In genomic region chr6:17059501-17059900, GRCm38 (mm10) we compare ENCODE assay signal across 25 mouse cellular contexts. TPM values are rescaled to one million over a fixed set of nuclear protein-coding genes. Genes with fewer than 3 reads are reported as not detected.
A peak's percentile ranks its signal among the peaks of the same experiment; 100 is the strongest.
DNase-seq lines count a peak whose midpoint lies in the region; ATAC-seq and TF ChIP-seq lines count a peak whose summit lies in the region.
"Had no signal": no experiment of that assay in that cellular context is flagged by ENCODE, and none has a peak within 500 bp of the region (broad histone marks: within the 10 kb centered on the region; RNA-seq: fewer than 3 reads in every experiment).

No protein-coding gene starts in this region.

- H3K27me3 ChIP-seq in liver, postnatal 0 days (ENCODE audit: insufficient read depth, low read length), result no peaks in the 10 kb centered on the region
- H3K27me3 ChIP-seq: megakaryocyte, embryonic 14.5 days; stomach, embryonic 15.5 days had no signal

- TF ChIP-seq CTCF in liver, postnatal 0 days (IDR thresholded peaks at IDR 0.05; ENCODE audit: low read depth), result no peak

- peak; percentile 17 for DNase-seq in liver, postnatal 0 days
- no peak for DNase-seq in liver
- peak; percentile 68 for DNase-seq in kidney, adult 9 months
- peak; percentile 54 for DNase-seq in kidney, postnatal 14 days
- no peak for DNase-seq in ovary, postnatal 14 days (ENCODE audit: low spot score)
- DNase-seq in spleen, postnatal 14 days (ENCODE audit: low spot score in 2 of 2), result no peak
- DNase-seq in cerebellum, postnatal 36 days, result no peak
- DNase-seq: adrenal gland, adult 2 months; B cell, adult 2 months; cerebellum, adult 11-12 months; cerebellum, postnatal 10 days; forebrain, postnatal 0 days; gastrocnemius, postnatal 36 days; heart, postnatal 4 days; layer of hippocampus, adult 9-11 months; lung, adult 2 months; lung, postnatal 14 days; retina, postnatal 1 day; thymus, adult 18-20 months; thymus, postnatal 36 days had no signal

- no peaks in the 10 kb centered on the region for H3K36me3 ChIP-seq in liver, postnatal 0 days (replicated peaks; ENCODE audit: insufficient read depth, low read length)
- H3K36me3 ChIP-seq: heart, embryonic 15.5 days; midbrain, embryonic 13.5 days; stomach, embryonic 15.5 days had no signal

- H3K27ac ChIP-seq in liver, postnatal 0 days (ENCODE audit: low read depth), result peak overlapping the region; percentile 39; the same call in 1 of the 2 replicates
- H3K27ac ChIP-seq: heart, embryonic 15.5 days; midbrain, embryonic 13.5 days; stomach, embryonic 15.5 days had no signal

- no peak for TF ChIP-seq EP300 in liver, postnatal 0 days (IDR thresholded peaks at IDR 0.05; ENCODE audit: low read depth)

- H3K4me2 ChIP-seq in liver, postnatal 0 days (ENCODE audit: low read depth, low read length), result no peak overlapping the region
- H3K4me2 ChIP-seq: heart, embryonic 15.5 days; midbrain, embryonic 13.5 days; stomach, embryonic 15.5 days had no signal

- no peaks in the 10 kb centered on the region for H3K9me3 ChIP-seq in liver, postnatal 0 days (ENCODE audit: low read length)
- H3K9me3 ChIP-seq: heart, embryonic 15.5 days; megakaryocyte, embryonic 14.5 days; midbrain, embryonic 13.5 days; stomach, embryonic 15.5 days had no signal

- H3K4me1 ChIP-seq in liver, postnatal 0 days (ENCODE audit: insufficient read depth), result peaks cover 7% of the 10 kb centered on the region; the same call in 1 of the 2 replicates
- H3K4me1 ChIP-seq: heart, embryonic 15.5 days; midbrain, embryonic 13.5 days had no signal

- H3K9ac ChIP-seq in liver, postnatal 0 days (replicated peaks), result no peak overlapping the region
- H3K9ac ChIP-seq: forebrain, postnatal 0 days; heart, embryonic 15.5 days; midbrain, embryonic 13.5 days; stomach, embryonic 15.5 days had no signal

- WGBS in liver, postnatal 0 days (ENCODE audit: insufficient replicate concordance), result 57% methylated on average over 2 of the region's 2 CpGs

- peak; percentile 72 for ATAC-seq in liver, postnatal 0 days
- ATAC-seq: forebrain, postnatal 0 days; hindbrain, embryonic 16.5 days; midbrain, embryonic 13.5 days had no signal

- H3K4me3 ChIP-seq in liver, postnatal 0 days (ENCODE audit: low read depth, low read length), result no peak overlapping the region
- H3K4me3 ChIP-seq: heart, embryonic 15.5 days; megakaryocyte, embryonic 14.5 days; midbrain, embryonic 13.5 days; stomach, embryonic 15.5 days had no signal

RNA-seq across cellular contexts. Expression of gene Tes, which starts 5.4 kb away (rescaled TPM):
- 7.7 and 8.0 TPM in 2 replicates for polyA plus RNA-seq in liver, postnatal 0 days (2015; fragmentation: Nextera tagmentation; extraction: Ambion mirVana)

Comparison
In these comparisons a context has a peak if more than half of its experiments do, and no peak if none do; other contexts are left out.
1. DNase-seq: peak in liver, postnatal 0 days (single experiment), kidney, adult 9 months (single experiment) and kidney, postnatal 14 days (single experiment); none in liver (single experiment), ovary, postnatal 14 days (single experiment), spleen, postnatal 14 days (0 of 2) and cerebellum, postnatal 36 days (0 of 2).